Mouse (Mus musculus) heart, postnatal 10 days (tissue): ENCODE measurements around the gene Padi2. TPM values are rescaled to one million over a fixed set of nuclear protein-coding genes. Genes with fewer than 3 reads are reported as not detected.

Experiments used
- DNase-seq, 2 experiments: peaks; one replicate each; pipeline ENCODE4 v3.0.0; 2021
- intact Hi-C: fragments of 180-260 bp; cut with DNase I; formaldehyde crosslinking; loops from one replicate; pipeline ENCODE4 v1.15.1; 2025
- total RNA-seq, 2 experiments: library from RNA; stranded (reverse); gene quantifications; 2 replicates each; pipeline ENCODE4 v1.2.3; 2021

The Padi2 gene
- total RNA-seq, 2 experiments from 2014 or later = 0.65 to 1.1 TPM

GRCm38 (mm10) chr4:140917451-140917850 is 11.3 kb downstream of the Padi2 start:
- DNase-seq = no peak
- intact Hi-C loops = no loop called here

DNA sequence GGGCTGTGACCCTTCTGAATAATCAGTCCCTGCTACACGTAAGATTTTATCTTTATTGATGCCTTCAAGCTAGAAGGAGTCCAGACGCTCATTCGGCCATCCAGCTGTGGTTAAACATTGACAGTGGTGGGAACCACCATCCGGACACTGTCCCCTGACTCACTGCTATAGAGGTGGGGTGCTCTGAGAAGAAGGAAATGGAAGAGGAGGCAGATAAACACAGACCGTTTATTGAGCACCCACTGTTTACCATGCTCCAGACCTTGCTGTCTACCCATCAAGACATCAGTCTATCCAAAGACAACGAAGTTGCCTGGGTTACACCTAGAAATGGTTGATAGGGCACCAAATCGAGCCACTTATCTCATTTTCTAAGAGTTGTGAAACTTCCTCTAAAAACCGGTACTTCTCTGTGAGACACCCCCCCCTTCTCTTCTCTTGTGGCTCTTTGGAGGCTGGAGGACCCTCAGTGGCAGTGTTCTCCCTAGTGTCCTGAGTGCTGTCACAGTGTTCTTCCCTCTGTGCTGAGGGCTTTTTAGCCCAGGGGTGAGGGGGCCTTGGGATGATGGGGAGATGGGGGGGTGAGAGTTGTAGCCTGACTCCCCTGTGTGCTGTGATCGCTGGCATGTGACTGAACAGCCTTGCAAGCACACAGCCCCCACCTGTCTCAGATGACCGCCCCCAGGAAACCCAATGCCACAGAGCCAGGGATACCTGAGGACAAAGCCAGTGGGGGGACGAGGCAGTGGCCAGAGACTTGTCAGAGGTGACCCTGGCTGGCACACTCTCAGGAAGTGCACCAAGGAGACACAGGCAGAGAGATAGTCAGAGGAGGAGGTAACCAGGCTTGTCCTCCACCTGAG is 14.1 kb downstream of the Padi2 start:
- intact Hi-C loops = no loop called here
- DNase-seq = no peak

DNA sequence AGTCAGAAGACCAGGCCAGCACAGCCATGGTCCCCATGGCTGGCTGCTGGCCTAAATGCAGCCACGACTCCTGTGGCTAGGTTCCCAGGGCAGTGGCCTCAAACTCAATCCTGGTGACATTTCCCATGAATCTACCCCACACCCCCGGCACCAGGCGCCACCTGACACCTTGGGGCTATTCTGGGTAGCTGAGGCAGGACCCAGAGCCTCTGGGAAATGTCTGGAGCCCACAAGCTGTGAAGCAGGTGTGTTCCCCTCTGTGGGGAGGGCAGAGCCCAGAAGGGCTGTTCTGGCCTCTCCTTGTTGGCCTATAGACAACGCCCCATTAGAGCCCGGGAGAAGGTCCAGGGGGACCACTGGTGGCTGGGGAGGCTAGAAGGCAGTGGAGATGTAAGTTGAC is 16.4 kb downstream of the Padi2 start:
- intact Hi-C loops = no loop called here
- no peak for DNase-seq

DNA sequence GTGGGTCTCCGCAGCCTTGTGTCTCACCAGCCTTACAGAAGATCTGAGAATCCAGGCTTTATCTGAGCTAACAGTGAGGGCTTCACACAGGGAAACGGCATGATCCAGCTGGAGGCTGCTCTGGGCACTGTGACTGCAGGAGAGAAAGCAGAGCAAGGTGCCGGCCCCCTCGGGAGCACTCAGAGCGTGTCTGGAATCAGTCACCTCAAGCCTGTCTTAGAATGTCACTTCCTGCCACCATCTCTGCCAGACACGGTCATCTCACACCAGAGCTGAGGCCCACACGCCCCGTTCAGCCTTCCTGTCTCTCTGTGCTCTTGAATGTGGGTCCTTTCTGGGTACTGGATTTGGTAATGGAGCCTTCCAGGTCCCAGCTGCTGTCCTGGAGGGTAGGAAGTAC is 19.5 kb downstream of the Padi2 start:
- intact Hi-C loops = no loop called here
- DNase-seq = no peak

DNA sequence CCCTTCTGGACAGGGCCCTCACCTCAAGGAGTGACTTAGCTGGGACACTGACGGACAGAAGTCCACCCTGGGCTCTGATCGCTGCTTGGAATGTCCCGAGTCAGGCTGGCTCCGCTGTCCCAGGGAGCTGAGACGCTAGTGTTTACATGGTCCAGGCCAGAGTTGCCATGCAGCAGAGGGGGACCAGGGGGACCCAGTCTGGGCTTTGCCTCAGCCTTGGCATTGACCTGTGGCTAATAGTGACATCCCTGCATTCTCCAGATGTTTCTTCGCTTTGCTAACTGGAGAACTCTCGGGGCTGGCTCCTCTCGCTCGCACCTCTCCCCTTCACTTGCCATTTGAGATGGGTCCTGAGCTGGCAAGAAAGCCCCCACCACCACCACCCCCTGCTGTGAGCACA is 22.2 kb downstream of the Padi2 start:
- no peak for DNase-seq

DNA sequence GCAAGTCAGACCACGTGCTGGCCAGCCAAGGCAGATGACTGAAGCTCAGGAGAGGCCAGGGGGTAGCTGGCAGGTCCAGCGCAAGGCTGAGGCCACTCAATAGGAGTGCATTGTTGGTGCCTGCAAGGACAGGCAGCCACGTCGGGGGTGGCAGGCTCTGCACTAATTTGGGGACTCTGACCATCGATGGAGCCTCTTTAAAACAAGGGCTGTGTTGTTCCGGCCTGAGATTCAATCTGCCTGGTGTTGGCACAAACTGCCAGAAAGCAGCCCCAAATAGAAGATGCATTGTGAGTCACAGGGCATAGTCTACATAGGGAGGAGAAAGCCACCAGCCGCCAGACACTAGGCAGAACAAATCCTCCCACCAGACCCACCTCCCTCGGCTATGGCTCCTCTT is 23.6 kb downstream of the Padi2 start:
- intact Hi-C loops = no loop called here
- no peak for DNase-seq

More for the DNA sequence above, 22.2 kb downstream of the Padi2 start:
- intact Hi-C loops = no loop called here

GRCm38 (mm10) chr4:140930900-140931470 is 24.8 kb downstream of the Padi2 start:
- intact Hi-C loops = no loop called here
- no peak for DNase-seq

DNA sequence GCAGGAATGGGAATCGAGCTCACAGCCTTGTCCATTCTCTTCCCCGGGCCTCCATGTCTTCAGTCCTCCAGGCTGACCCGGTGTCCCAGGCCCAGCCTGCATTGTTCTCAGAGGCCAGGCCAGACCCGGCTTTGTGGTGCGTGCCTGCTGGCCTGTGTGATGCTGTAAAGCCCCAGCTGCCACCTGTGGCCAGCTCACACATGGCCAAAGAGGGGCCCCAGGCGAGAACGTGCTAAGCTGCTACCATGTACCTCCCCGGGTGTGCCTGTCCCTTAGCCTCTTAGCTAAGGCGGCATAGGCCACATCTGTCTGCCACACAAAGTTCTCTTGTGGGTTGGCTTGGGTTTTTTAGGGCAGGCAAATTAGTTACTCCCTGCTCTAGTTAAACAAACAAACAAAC is 29.5 kb downstream of the Padi2 start:
- intact Hi-C loops = no loop called here
- DNase-seq = no peak

DNA sequence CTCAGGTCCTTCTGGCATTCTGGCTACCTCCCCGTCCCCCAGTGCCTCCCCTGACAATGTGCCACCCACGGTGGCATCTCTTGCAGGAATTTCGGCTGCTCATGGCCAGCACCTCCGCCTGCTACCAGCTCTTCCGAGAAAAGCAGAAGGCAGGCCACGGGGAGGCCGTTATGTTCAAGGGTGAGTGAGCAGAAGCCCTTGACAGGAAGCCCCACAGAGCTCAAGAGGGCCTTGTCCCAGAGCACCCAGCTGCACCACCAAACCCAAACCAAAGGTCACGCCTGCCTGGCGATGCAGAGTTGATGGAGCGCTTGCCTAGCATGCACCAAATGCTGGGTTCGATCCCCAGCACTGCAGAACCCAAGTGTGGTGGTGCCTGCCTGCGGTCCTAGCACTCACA is 38.2 kb downstream of the Padi2 start:
- intact Hi-C loops = no loop called here
- DNase-seq = no peak

- no peak for DNase-seq
- intact Hi-C loops = no loop called here
These were observed 38.9 kb downstream of the Padi2 start for GRCm38 (mm10) chr4:140944961-140945442.

- no peak for DNase-seq
- intact Hi-C loops = no loop called here
These were observed 39.4 kb downstream of the Padi2 start for GRCm38 (mm10) chr4:140945571-140945970.

DNA sequence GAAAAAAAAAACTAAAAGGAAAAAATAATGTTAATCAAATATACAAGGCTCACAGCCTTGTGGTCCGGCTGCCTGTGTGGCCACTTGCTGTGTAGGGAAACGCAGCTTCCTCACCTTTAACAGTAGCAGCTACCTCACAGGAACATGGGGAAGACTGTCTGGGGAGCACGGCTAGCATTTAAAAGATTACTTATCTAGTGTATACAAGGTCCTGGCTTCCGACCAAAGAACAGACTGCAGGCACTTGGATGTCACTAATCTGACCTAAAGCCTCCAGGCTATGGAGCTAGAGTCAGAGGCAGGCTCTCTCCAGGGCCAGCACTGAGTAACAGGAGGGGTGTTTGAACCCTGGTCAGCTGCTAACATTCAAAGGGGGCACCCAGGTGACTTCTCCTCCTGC is 39.9 kb downstream of the Padi2 start:
- intact Hi-C loops = no loop called here
- no peak for DNase-seq

DNA sequence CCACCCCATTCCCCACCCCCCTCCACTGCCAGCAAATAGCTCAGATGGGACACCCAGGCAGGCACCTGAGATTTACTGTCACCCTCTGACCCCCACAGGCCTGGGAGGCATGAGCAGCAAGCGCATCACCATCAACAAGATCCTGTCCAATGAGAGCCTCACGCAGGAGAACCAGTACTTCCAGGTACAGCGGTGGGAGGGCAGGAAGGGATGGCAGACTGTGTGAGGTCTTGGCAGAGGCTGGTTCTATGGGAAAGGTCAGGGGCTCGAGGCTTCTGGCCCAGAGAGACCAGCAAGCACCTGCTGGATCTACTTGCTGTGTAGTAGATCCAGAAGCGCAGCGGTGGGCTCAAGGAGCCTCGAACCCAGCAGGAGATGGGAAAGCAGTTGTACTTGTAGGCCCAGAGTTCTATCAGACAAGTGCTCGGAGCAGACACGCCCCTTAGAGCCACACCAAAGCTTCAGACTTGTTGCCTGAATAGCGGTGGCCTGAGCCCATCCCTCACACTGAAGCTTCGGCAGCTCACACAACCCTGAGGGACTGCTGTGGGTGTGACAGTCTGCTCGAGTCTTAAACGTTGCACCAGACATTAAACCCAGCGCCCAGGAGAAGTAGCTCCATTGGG is 40.5 kb downstream of the Padi2 start:
- no peak for DNase-seq
- intact Hi-C loops = no loop called here

DNA sequence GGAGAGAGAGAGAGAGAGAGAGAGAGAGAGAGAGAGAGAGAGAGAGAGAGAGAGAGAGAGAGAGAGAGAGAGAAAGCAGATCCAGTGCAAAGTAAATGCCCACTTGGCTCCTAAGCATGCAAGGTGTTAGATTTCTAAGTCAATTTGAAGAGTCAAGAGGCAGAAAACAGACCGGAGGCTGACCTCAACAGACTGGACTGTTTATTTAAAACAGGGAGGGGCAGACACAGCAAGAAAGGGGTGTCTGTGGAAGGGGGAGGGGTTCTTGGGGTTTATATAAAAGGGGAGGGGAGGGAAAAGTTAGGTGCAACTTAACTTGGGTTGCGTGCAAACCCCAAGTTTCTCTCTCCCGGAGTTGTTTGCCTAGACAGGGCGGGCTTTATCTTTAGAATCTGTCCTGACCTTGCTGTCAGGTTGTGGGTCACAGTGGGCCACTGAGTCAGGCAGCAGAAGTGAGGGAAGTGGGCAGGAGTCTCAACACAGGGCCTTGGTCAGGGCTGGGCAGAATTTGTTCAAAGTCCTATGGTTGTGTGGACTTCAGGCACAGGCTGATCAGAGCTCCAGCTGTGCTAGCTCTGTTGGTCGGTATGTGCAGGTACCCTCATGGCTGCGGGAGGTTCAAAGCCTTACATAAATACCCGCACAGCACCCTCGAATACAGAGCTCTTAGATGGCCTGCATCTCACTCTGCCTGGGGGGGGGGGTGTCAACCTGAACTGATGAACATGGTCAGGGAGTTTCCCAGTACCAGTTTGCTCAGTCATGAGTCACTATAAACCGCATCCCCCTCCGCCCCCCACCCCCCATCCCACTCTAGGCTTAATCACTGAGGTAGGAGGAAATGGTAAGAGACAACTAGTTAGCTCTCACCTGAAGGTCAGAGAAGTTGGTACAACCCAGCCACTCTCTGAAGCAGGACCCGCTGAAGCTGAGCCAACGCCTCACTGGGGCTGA is 41.6 kb downstream of the Padi2 start:
- intact Hi-C loops = no loop called here
- no peak for DNase-seq

- intact Hi-C loops = no loop called here
These were observed 42.3 kb downstream of the Padi2 start for GRCm38 (mm10) chr4:140948481-140948880.

DNA sequence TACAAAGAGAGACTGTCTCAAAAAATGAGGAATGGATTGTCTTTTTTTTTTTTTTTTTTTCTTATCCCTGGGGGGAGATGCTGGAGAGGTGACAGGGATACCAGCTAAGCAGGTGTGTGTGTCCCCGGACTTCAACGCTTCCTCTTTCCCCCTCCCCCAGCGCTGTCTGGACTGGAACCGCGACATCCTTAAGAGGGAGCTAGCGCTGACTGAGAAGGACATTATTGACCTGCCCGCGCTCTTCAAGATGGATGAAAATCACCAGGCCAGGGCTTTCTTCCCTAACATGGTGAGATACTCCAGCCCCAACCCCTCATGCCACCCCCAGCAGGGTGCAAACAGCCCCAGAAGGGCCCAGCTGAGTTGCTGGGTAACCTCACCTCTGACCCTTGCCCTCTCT is 42.9 kb downstream of the Padi2 start:
- DNase-seq = no peak
- intact Hi-C loops = no loop called here

More at GRCm38 (mm10) chr4:140948481-140948880, 42.3 kb downstream of the Padi2 start:
- no peak for DNase-seq

DNA sequence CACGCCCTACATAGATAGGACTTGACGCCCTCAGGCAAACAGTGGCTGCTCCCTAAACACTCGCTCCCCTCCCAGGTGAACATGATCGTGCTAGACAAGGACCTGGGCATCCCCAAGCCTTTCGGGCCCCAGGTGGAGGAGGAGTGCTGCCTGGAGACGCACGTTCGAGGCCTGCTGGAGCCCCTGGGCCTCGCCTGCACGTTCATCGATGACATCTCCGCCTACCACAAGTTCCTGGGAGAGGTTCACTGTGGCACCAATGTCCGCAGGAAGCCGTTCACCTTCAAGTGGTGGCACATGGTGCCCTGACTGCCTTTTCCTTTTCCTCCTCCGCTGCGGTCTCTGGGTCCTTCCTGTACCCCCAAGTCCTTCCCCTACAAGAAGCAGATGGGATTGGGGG is 43.5 kb downstream of the Padi2 start:
- no peak for DNase-seq
- intact Hi-C loops = loop anchor here (10.0 kb wide), 1 partner anchor 395 kb away; no protein-coding TSS in a partner anchor

- intact Hi-C loops = loop anchor here (10.0 kb wide), 1 partner anchor 396 kb away; no protein-coding TSS in a partner anchor
- peak; percentile 74 to 77 for DNase-seq
These were observed 44.4 kb downstream of the Padi2 start for GRCm38 (mm10) chr4:140950574-140950973.

- peak in 1 of 2 experiments; percentile 29 for DNase-seq
- intact Hi-C loops = loop anchor here (10.0 kb wide), 1 partner anchor 397 kb away; no protein-coding TSS in a partner anchor
These were observed 45.9 kb downstream of the Padi2 start for GRCm38 (mm10) chr4:140951861-140952641.
